ENCODE assay signal across 9 mouse cellular contexts in the genomic region with DNA sequence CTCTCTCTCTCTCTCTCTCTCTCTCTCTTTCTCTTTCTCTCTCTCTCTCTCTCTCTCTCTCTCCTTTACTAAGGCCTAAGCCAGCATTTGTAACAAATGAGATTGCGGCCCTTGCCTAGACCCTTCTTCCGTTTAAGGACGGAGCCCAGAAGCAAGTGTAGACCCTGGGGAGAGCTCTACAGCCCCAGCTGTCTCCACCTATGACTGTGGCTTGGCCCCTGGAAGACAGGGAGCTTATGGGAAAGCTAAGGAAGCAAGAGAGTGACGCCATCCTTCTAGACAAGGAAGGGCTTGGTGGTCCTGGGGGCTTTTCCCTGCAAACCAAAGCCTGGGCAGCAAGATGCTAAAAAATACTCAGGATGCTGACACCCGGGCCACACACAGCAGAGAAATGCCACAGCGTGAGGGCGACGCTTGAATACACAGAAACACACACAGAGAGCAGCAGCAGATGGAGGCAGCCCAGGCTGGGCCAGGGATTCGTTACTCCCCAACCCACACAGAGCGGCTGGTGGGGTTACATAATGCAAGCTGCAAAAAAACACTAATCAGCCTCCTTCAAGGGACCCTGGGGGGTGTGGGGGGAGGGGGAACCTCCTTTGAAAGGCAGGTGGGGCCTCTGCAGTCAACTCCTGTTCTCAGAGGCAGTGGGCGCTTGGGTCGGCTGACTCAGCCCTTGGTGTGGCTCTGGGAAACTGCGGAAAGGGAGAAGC.
DNase-seq lines count a peak whose midpoint lies in the region; ATAC-seq lines count a peak whose summit lies in the region.
"Had no signal": no experiment of that assay in that cellular context is flagged by ENCODE, and none has a peak within 500 bp of the region (broad histone marks: within the 10 kb centered on the region; RNA-seq: fewer than 3 reads in every experiment).

No protein-coding gene starts in this region.

- peak overlapping the region; percentile 31 for H3K4me2 ChIP-seq in neural tube, embryonic 12.5 days (replicated peaks)
- no peak overlapping the region for H3K4me2 ChIP-seq in neural tube, embryonic 15.5 days
- H3K4me2 ChIP-seq in intestine, embryonic 16.5 days (ENCODE audit: low read depth, low read length), result no peak overlapping the region
- H3K4me2 ChIP-seq in liver, embryonic 12.5 days, result no peak overlapping the region

- H3K4me1 ChIP-seq in neural tube, embryonic 12.5 days, result peaks cover 8% of the 10 kb centered on the region; the same call in 1 of the 2 replicates
- H3K4me1 ChIP-seq in neural tube, embryonic 15.5 days, result peaks cover 6% of the 10 kb centered on the region
- H3K4me1 ChIP-seq in hindbrain, embryonic 10.5 days (replicated peaks), result peaks cover 23% of the 10 kb centered on the region
- peaks cover 1% of the 10 kb centered on the region; the same call in 1 of the 2 replicates for H3K4me1 ChIP-seq in intestine, embryonic 16.5 days (ENCODE audit: control insufficient read depth, insufficient read depth, low read length)
- H3K4me1 ChIP-seq in liver, embryonic 12.5 days, result no peaks in the 10 kb centered on the region

- no peak for ATAC-seq in neural tube, embryonic 12.5 days (ENCODE audit: low FRiP score, low read depth)
- ATAC-seq in neural tube, embryonic 15.5 days (ENCODE audit: low FRiP score), result no peak
- no peak for ATAC-seq in megakaryocyte-erythroid progenitor cell, adult 5-6 weeks (replicated peaks; ENCODE audit: low FRiP score, low TSS enrichment, poor library complexity, severe bottlenecking)
- no peak for ATAC-seq in intestine, embryonic 16.5 days
- no peak for ATAC-seq in liver, embryonic 12.5 days

- H3K27me3 ChIP-seq in neural tube, embryonic 12.5 days (replicated peaks), result no peaks in the 10 kb centered on the region
- no peaks in the 10 kb centered on the region for H3K27me3 ChIP-seq in neural tube, embryonic 15.5 days (replicated peaks)
- H3K27me3 ChIP-seq in hindbrain, embryonic 10.5 days (ENCODE audit: insufficient read depth, poor library complexity, severe bottlenecking), result peaks cover 41% of the 10 kb centered on the region
- H3K27me3 ChIP-seq in intestine, embryonic 16.5 days (replicated peaks; ENCODE audit: control insufficient read depth, insufficient read depth, low read length), result no peaks in the 10 kb centered on the region
- peaks cover 39% of the 10 kb centered on the region for H3K27me3 ChIP-seq in liver, embryonic 12.5 days (replicated peaks)
- H3K27me3 ChIP-seq: CH12.LX had no signal

- peak; percentile 32 for DNase-seq in hindbrain, embryonic 10.5 days (ENCODE audit: low spot score)
- peak; percentile 67 to 80 for DNase-seq in left cerebral cortex, postnatal 25 days (ENCODE audit: low spot score in 2 of 2)
- DNase-seq in spleen, postnatal 4 days (ENCODE audit: low spot score in 2 of 2), result no peak

- H3K4me3 ChIP-seq in neural tube, embryonic 12.5 days, result no peak overlapping the region
- no peak overlapping the region for H3K4me3 ChIP-seq in neural tube, embryonic 15.5 days (replicated peaks)
- no peak overlapping the region; the same call in 1 of the 2 replicates for H3K4me3 ChIP-seq in hindbrain, embryonic 10.5 days
- no peak overlapping the region for H3K4me3 ChIP-seq in intestine, embryonic 16.5 days (ENCODE audit: low read length)
- no peak overlapping the region for H3K4me3 ChIP-seq in liver, embryonic 12.5 days

- 15% methylated on average over 13 of the region's 13 CpGs for WGBS in neural tube, embryonic 12.5 days
- 15% methylated on average over 13 of the region's 13 CpGs for WGBS in neural tube, embryonic 15.5 days
- 12% methylated on average over 13 of the region's 13 CpGs for WGBS in hindbrain, embryonic 10.5 days
- 27% methylated on average over 13 of the region's 13 CpGs for WGBS in intestine, embryonic 16.5 days
- 19% methylated on average over 13 of the region's 13 CpGs for WGBS in liver, embryonic 12.5 days (ENCODE audit: insufficient replicate concordance)

- H3K27ac ChIP-seq in neural tube, embryonic 12.5 days, result no peak overlapping the region
- H3K27ac ChIP-seq in neural tube, embryonic 15.5 days (replicated peaks), result no peak overlapping the region
- peak overlapping the region; percentile 66 for H3K27ac ChIP-seq in hindbrain, embryonic 10.5 days
- no peak overlapping the region for H3K27ac ChIP-seq in intestine, embryonic 16.5 days (ENCODE audit: low read length)
- H3K27ac ChIP-seq in liver, embryonic 12.5 days, result no peak overlapping the region

- H3K36me3 ChIP-seq in neural tube, embryonic 12.5 days, result no peaks in the 10 kb centered on the region
- H3K36me3 ChIP-seq in neural tube, embryonic 15.5 days, result no peaks in the 10 kb centered on the region
- H3K36me3 ChIP-seq in hindbrain, embryonic 10.5 days, result no peaks in the 10 kb centered on the region
- H3K36me3 ChIP-seq in intestine, embryonic 16.5 days (ENCODE audit: control insufficient read depth, insufficient read depth, low read length), result no peaks in the 10 kb centered on the region
- no peaks in the 10 kb centered on the region for H3K36me3 ChIP-seq in liver, embryonic 12.5 days

- no peaks in the 10 kb centered on the region for H3K9me3 ChIP-seq in neural tube, embryonic 12.5 days
- H3K9me3 ChIP-seq in neural tube, embryonic 15.5 days (replicated peaks), result no peaks in the 10 kb centered on the region
- H3K9me3 ChIP-seq in hindbrain, embryonic 10.5 days, result no peaks in the 10 kb centered on the region
- no peaks in the 10 kb centered on the region for H3K9me3 ChIP-seq in intestine, embryonic 16.5 days (ENCODE audit: control insufficient read depth, low read length)
- no peaks in the 10 kb centered on the region for H3K9me3 ChIP-seq in liver, embryonic 12.5 days (replicated peaks)

- H3K9ac ChIP-seq in neural tube, embryonic 12.5 days, result no peak overlapping the region; the same call in 1 of the 2 replicates
- no peak overlapping the region for H3K9ac ChIP-seq in neural tube, embryonic 15.5 days (replicated peaks)
- H3K9ac ChIP-seq in intestine, embryonic 16.5 days (ENCODE audit: low read depth, low read length), result no peak overlapping the region
- no peak overlapping the region for H3K9ac ChIP-seq in liver, embryonic 12.5 days

- intact Hi-C loops in left cerebral cortex, postnatal 25 days (cut with DNase I), result no loop called here

Comparison
In these comparisons a context has a peak if more than half of its experiments do, and no peak if none do; other contexts are left out.
1. DNase-seq: peak in hindbrain, embryonic 10.5 days (single experiment) and left cerebral cortex, postnatal 25 days (2 of 2); none in spleen, postnatal 4 days (0 of 2).